ENCODE assay signal across 12 mouse cellular contexts in genomic region chr11:59346166-59346910, GRCm38 (mm10). TPM values are rescaled to one million over a fixed set of nuclear protein-coding genes. Genes with fewer than 3 reads are reported as not detected.
DNase-seq lines count a peak whose midpoint lies in the region; ATAC-seq lines count a peak whose summit lies in the region.
"Had no signal": no experiment of that assay in that cellular context is flagged by ENCODE, and none has a peak within 500 bp of the region (broad histone marks: within the 10 kb centered on the region; RNA-seq: fewer than 3 reads in every experiment).

No protein-coding gene starts in this region.

- no peaks in the 10 kb centered on the region for H3K9me3 ChIP-seq in intestine, embryonic 16.5 days (ENCODE audit: control insufficient read depth, low read length)
- H3K9me3 ChIP-seq: midbrain, embryonic 15.5 days had no signal

- H3K4me2 ChIP-seq in intestine, embryonic 16.5 days (ENCODE audit: low read depth, low read length) = no peak overlapping the region
- H3K4me2 ChIP-seq: midbrain, embryonic 15.5 days had no signal

- H3K27ac ChIP-seq in intestine, embryonic 16.5 days (ENCODE audit: low read length) = peak overlapping the region; percentile 69
- H3K27ac ChIP-seq: midbrain, embryonic 15.5 days had no signal

- no peak overlapping the region for H3K4me3 ChIP-seq in intestine, embryonic 16.5 days (ENCODE audit: low read length)
- H3K4me3 ChIP-seq: midbrain, embryonic 15.5 days had no signal

- peak; percentile 86 for ATAC-seq in intestine, embryonic 16.5 days
- ATAC-seq: midbrain, embryonic 15.5 days had no signal

- no peak overlapping the region for H3K9ac ChIP-seq in intestine, embryonic 16.5 days (ENCODE audit: low read depth, low read length)
- H3K9ac ChIP-seq: midbrain, embryonic 15.5 days had no signal

- no peaks in the 10 kb centered on the region for H3K27me3 ChIP-seq in intestine, embryonic 16.5 days (replicated peaks; ENCODE audit: control insufficient read depth, insufficient read depth, low read length)
- H3K27me3 ChIP-seq: midbrain, embryonic 15.5 days had no signal

- DNase-seq in urinary bladder, postnatal 14 days (ENCODE audit: low spot score) = peak; percentile 79
- no peak for DNase-seq in urinary bladder, postnatal 10 days (ENCODE audit: low spot score)
- DNase-seq in gastrocnemius, postnatal 36 days = peak; percentile 60 to 65
- DNase-seq in urinary bladder, postnatal 36 days (ENCODE audit: low spot score in 2 of 2) = peak; percentile 52 to 72
- no peak for DNase-seq in layer of hippocampus, postnatal 10 days (ENCODE audit: low spot score in 2 of 2)
- DNase-seq in right cerebral cortex, postnatal 4 days = no peak
- DNase-seq in layer of hippocampus, adult 18-20 months (ENCODE audit: low spot score in 2 of 2) = no peak
- DNase-seq: cerebellum, adult 9-11 months had no signal

- H3K4me1 ChIP-seq in intestine, embryonic 16.5 days (ENCODE audit: control insufficient read depth, insufficient read depth, low read length) = 0 out of 2 replicates have a peak, but pooled peaks cover 3% of the 10 kb centered on the region
- H3K4me1 ChIP-seq: midbrain, embryonic 15.5 days had no signal

- no peaks in the 10 kb centered on the region for H3K36me3 ChIP-seq in intestine, embryonic 16.5 days (ENCODE audit: control insufficient read depth, insufficient read depth, low read length)
- H3K36me3 ChIP-seq: G1E; midbrain, embryonic 15.5 days had no signal

- intact Hi-C loops in gastrocnemius, postnatal 36 days (cut with DNase I) = loop anchor here (5.0 kb wide), 1 partner anchor 39 kb away; the partner anchor contains the start of gene Wnt9a

- 65% methylated on average over 11 of the region's 11 CpGs for WGBS in intestine, embryonic 16.5 days

RNA-seq across cellular contexts. Expression of gene Prss38, which starts 29.1 kb away (rescaled TPM):
- total RNA-seq in gastrocnemius, postnatal 36 days (2021) = not detected
- polyA plus RNA-seq in intestine, embryonic 16.5 days (2015; fragmentation: Nextera tagmentation; extraction: Ambion mirVana) = not detected in 2 replicates
- total RNA-seq in layer of hippocampus, postnatal 10 days (2021) = not detected
- total RNA-seq in layer of hippocampus, adult 18-20 months (2021) = not detected
- total RNA-seq: left cerebral cortex, postnatal 10 days had no signal
- polyA plus RNA-seq: G1E had no signal

RNA-seq across cellular contexts. Expression of gene Wnt9a, which starts 39.6 kb away (rescaled TPM):
- total RNA-seq in gastrocnemius, postnatal 36 days (2021) = 1 to 10 TPM; 8.4 to 9.5 TPM
- polyA plus RNA-seq in intestine, embryonic 16.5 days (2015; fragmentation: Nextera tagmentation; extraction: Ambion mirVana) = 4.2 and 4.4 TPM in 2 replicates
- 1 to 10 TPM; 2.7 to 2.9 TPM for total RNA-seq in layer of hippocampus, postnatal 10 days (2021)
- 1 to 10 TPM; 3.5 to 4.1 TPM for total RNA-seq in layer of hippocampus, adult 18-20 months (2021)
- polyA plus RNA-seq: G1E had no signal

RNA-seq across cellular contexts. Expression of gene Wnt3a, which starts 55.8 kb away (rescaled TPM):
- not detected for total RNA-seq in gastrocnemius, postnatal 36 days (2021)
- not detected in 2 replicates for polyA plus RNA-seq in intestine, embryonic 16.5 days (2015; fragmentation: Nextera tagmentation; extraction: Ambion mirVana)
- not detected for total RNA-seq in layer of hippocampus, postnatal 10 days (2021)
- total RNA-seq in layer of hippocampus, adult 18-20 months (2021) = under 1 TPM in 1 of 2 experiments, not detected in 1; 0.25 TPM
- total RNA-seq: G1E; left cerebral cortex, postnatal 10 days had no signal
- polyA plus RNA-seq: G1E had no signal

Comparison
In these comparisons a context has a peak if more than half of its experiments do, and no peak if none do; other contexts are left out.
1. DNase-seq: peak in urinary bladder, postnatal 14 days (single experiment), gastrocnemius, postnatal 36 days (2 of 2) and urinary bladder, postnatal 36 days (2 of 2); none in urinary bladder, postnatal 10 days (single experiment), layer of hippocampus, postnatal 10 days (0 of 2), right cerebral cortex, postnatal 4 days (single experiment) and layer of hippocampus, adult 18-20 months (0 of 2).